Mouse (Mus musculus) cortical plate, adult 2 months (tissue): ENCODE measurements around the gene Pdp2.

Experiments
- CTCF ChIP-seq: fragments of 200-500 bp; IDR thresholded peaks from 2 replicates; pipeline ENCODE4 v1.5.1; 2011; ENCODE audit warnings: mild to moderate bottlenecking, control low read depth, low read length; ENCODE audit not compliant: insufficient read depth; ENCODE audit errors: extremely low read depth
- POLR2A ChIP-seq: fragments of 200-500 bp; IDR thresholded peaks from 2 replicates; pipeline ENCODE4 v1.6.1; 2011; ENCODE audit warnings: mild to moderate bottlenecking, low read length, control low read depth; ENCODE audit not compliant: insufficient read depth; ENCODE audit errors: extremely low read depth

- TF ChIP-seq POLR2A (no peak), CTCF (no peak)
Observed at GRCm38 (mm10) chr8:104606329-104606728, 15.1 kb downstream of the Pdp2 start.
